14 mouse cellular contexts compared by ENCODE assay signal in the genomic region with DNA sequence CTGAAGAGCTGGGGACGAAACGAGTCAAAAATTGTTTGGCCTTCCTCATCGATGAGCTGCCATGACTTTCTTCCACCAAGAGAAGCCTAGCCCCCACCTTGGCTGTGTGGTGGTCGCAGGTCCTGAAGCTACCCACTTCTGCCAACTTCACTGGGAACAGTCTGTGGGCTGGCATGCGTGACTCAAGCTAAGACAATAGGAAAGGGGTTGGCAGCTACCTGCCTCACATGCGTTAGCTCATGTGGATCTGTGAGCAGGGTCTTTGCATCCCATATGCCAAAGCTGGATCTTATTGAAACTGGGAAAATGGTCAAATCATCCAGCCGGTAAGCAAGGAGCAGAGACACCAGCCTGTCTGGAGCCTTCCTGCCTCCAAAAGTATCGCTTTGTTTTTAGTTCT. TPM values are rescaled to one million over a fixed set of nuclear protein-coding genes. Genes with fewer than 3 reads are reported as not detected.
"Had no signal": no experiment of that assay in that cellular context is flagged by ENCODE, and none has a peak within 500 bp of the region (broad histone marks: within the 10 kb centered on the region; RNA-seq: fewer than 3 reads in every experiment).

No protein-coding gene starts in this region.

- H3K36me3 ChIP-seq: midbrain, embryonic 15.5 days; neural tube, embryonic 13.5 days had no signal

- H3K4me1 ChIP-seq: midbrain, embryonic 15.5 days; neural tube, embryonic 13.5 days had no signal

- ATAC-seq: midbrain, embryonic 15.5 days had no signal

- H3K9ac ChIP-seq: liver, embryonic 14.5 days; midbrain, embryonic 15.5 days; neural tube, embryonic 13.5 days had no signal

- H3K27ac ChIP-seq: liver, embryonic 14.5 days; midbrain, embryonic 15.5 days; neural tube, embryonic 13.5 days had no signal

- H3K4me3 ChIP-seq: midbrain, embryonic 15.5 days; neural tube, embryonic 13.5 days had no signal

- H3K9me3 ChIP-seq: midbrain, embryonic 15.5 days; neural tube, embryonic 13.5 days had no signal

- DNase-seq: kidney, adult 8-10 months; kidney, postnatal 25 days; layer of hippocampus, adult 9-11 months; liver; lung, adult 18-20 months; retina, postnatal 1 day; right cerebral cortex, postnatal 4 days; spleen, adult 18-20 months; thymus, adult 18-20 months; thymus, postnatal 14 days had no signal

- H3K27me3 ChIP-seq: midbrain, embryonic 15.5 days; neural tube, embryonic 13.5 days had no signal

- H3K4me2 ChIP-seq: midbrain, embryonic 15.5 days; neural tube, embryonic 13.5 days had no signal

RNA-seq across cellular contexts. Expression of a gene that starts 14.8 kb away (rescaled TPM):
- total RNA-seq: megakaryocyte-erythroid progenitor cell, adult 5-6 weeks had no signal
